ENCODE assay signal across 11 mouse cellular contexts in genomic region chr5:63827006-63827405, GRCm38 (mm10). TPM values are rescaled to one million over a fixed set of nuclear protein-coding genes. Genes with fewer than 3 reads are reported as not detected.
DNase-seq lines count a peak whose midpoint lies in the region; ATAC-seq and TF ChIP-seq lines count a peak whose summit lies in the region.
"Had no signal": no experiment of that assay in that cellular context is flagged by ENCODE, and none has a peak within 500 bp of the region (broad histone marks: within the 10 kb centered on the region; RNA-seq: fewer than 3 reads in every experiment).

No protein-coding gene starts in this region.

- 0 out of 2 replicates have a peak overlapping the region, but pooled peaks have one; percentile 3 for H3K4me2 ChIP-seq in kidney, embryonic 16.5 days (replicated peaks; ENCODE audit: low read depth, low read length)
- H3K4me2 ChIP-seq in liver, embryonic 11.5 days: peak overlapping the region; percentile 25

- CTCF ChIA-PET in Patski (lab: Charles Lee): interaction anchor here (1.4 to 1.5 kb wide), 2 partner anchors 18 to 51 kb away, joined by 3 read pairs; no protein-coding TSS in a partner anchor

- peak overlapping the region; percentile 65 for H3K27ac ChIP-seq in kidney, embryonic 16.5 days (ENCODE audit: low read length)
- 0 out of 2 replicates have a peak overlapping the region, but pooled peaks have one; percentile 19 for H3K27ac ChIP-seq in liver, embryonic 11.5 days (ENCODE audit: low read depth, low read length)
- H3K27ac ChIP-seq: hindbrain, postnatal 0 days had no signal

- H3K4me3 ChIP-seq in kidney, embryonic 16.5 days (ENCODE audit: low read length): no peak overlapping the region
- no peak overlapping the region for H3K4me3 ChIP-seq in liver, embryonic 11.5 days (ENCODE audit: low read depth, low read length)

- no peaks in the 10 kb centered on the region for H3K27me3 ChIP-seq in kidney, embryonic 16.5 days (ENCODE audit: insufficient read depth, low read length)
- H3K27me3 ChIP-seq in Patski: no peaks in the 10 kb centered on the region
- H3K27me3 ChIP-seq in liver, embryonic 11.5 days (replicated peaks; ENCODE audit: control insufficient read depth, insufficient read depth, low read length): no peaks in the 10 kb centered on the region

- no peak for DNase-seq in kidney, postnatal 25 days
- no peak for DNase-seq in Patski (ENCODE audit: low read depth, low spot score)
- no peak for DNase-seq in liver, embryonic 11.5 days (ENCODE audit: low spot score)
- DNase-seq in right cerebral cortex, postnatal 14 days: no peak
- no peak for DNase-seq in adrenal gland, adult 2 months
- DNase-seq in gastrocnemius, postnatal 4 days (ENCODE audit: low spot score in 2 of 2): no peak
- DNase-seq: cerebellum, postnatal 25 days; thymus, postnatal 36 days had no signal

- no peak overlapping the region for H3K9ac ChIP-seq in kidney, embryonic 16.5 days (replicated peaks; ENCODE audit: low read length)
- no peak overlapping the region for H3K9ac ChIP-seq in liver, embryonic 11.5 days (ENCODE audit: low read depth, low read length)

- POLR2A ChIA-PET in Patski (lab: Charles Lee): no interaction called here

- no peak for ATAC-seq in kidney, embryonic 16.5 days (ENCODE audit: low FRiP score, low TSS enrichment)
- peak; percentile 17 for ATAC-seq in Patski
- no peak for ATAC-seq in liver, embryonic 11.5 days (replicated peaks; ENCODE audit: low FRiP score)
- ATAC-seq in megakaryocyte progenitor cell, adult 5-6 weeks (replicated peaks; ENCODE audit: poor library complexity): peak; percentile 72
- ATAC-seq: hindbrain, postnatal 0 days had no signal

- H3K36me3 ChIP-seq in kidney, embryonic 16.5 days (ENCODE audit: insufficient read depth, low read length): no peaks in the 10 kb centered on the region
- H3K36me3 ChIP-seq in liver, embryonic 11.5 days (ENCODE audit: control insufficient read depth, insufficient read depth, low read length): no peaks in the 10 kb centered on the region

- in situ Hi-C loops in Patski (cut with MboI; ENCODE audit: low pct_unique_long_range_greater_than_20kb): no loop called here

- no peaks in the 10 kb centered on the region for H3K9me3 ChIP-seq in kidney, embryonic 16.5 days (ENCODE audit: low read length)
- no peaks in the 10 kb centered on the region for H3K9me3 ChIP-seq in liver, embryonic 11.5 days (ENCODE audit: control insufficient read depth, low read length)

- 48% methylated on average over 6 of the region's 6 CpGs for WGBS in kidney, embryonic 16.5 days
- WGBS in liver, embryonic 11.5 days: 39% methylated on average over 6 of the region's 6 CpGs

- H3K4me1 ChIP-seq in kidney, embryonic 16.5 days (ENCODE audit: insufficient read depth, low read length): peaks cover 42% of the 10 kb centered on the region
- peaks cover 26% of the 10 kb centered on the region for H3K4me1 ChIP-seq in liver, embryonic 11.5 days (replicated peaks; ENCODE audit: control insufficient read depth, insufficient read depth, low read length)

- TF ChIP-seq CTCF in Patski (IDR thresholded peaks at IDR 0.05): peak; percentile 8

RNA-seq across cellular contexts. Expression of gene 0610040J01Rik, which starts 14.8 kb away (rescaled TPM):
- polyA plus RNA-seq in kidney, embryonic 16.5 days (2015; fragmentation: Nextera tagmentation; extraction: Ambion mirVana): 63.1 and 66.3 TPM in 2 replicates
- 0.58 TPM for polyA plus RNA-seq in Patski (2021)
- 11.8 and 15.4 TPM in 2 replicates for polyA plus RNA-seq in liver, embryonic 11.5 days (2014; fragmentation: Nextera tagmentation; extraction: Ambion mirVana)
- total RNA-seq in megakaryocyte progenitor cell, adult 5-6 weeks (2015): 6.6 and 7.1 TPM in 2 replicates
- 6.7 and 7.4 TPM in 2 replicates for total RNA-seq in megakaryocyte progenitor cell, adult 5-6 weeks (2017)
- total RNA-seq in adrenal gland, adult 2 months (2021): under 1 TPM; 0.46 to 0.55 TPM
- polyA plus RNA-seq in adrenal gland, adult 2 months (2012; rRNA removed): 0.29 and 0.68 TPM in 2 replicates
- 1 to 10 TPM; 1.0 to 1.1 TPM for total RNA-seq in gastrocnemius, postnatal 4 days (2021)

Comparison
In these comparisons a context has a peak if more than half of its experiments do, and no peak if none do; other contexts are left out.
1. ATAC-seq: peak in Patski (single experiment) and megakaryocyte progenitor cell, adult 5-6 weeks (single experiment); none in kidney, embryonic 16.5 days (single experiment) and liver, embryonic 11.5 days (single experiment).